Mouse (Mus musculus): ENCODE results near the gene Tmem108. TPM values are rescaled to one million over a fixed set of nuclear protein-coding genes. Genes with fewer than 3 reads are reported as not detected.

Gene Tmem108
- polyA plus RNA-seq, 1 experiment from 2014 or later = 13.2 TPM

DNA sequence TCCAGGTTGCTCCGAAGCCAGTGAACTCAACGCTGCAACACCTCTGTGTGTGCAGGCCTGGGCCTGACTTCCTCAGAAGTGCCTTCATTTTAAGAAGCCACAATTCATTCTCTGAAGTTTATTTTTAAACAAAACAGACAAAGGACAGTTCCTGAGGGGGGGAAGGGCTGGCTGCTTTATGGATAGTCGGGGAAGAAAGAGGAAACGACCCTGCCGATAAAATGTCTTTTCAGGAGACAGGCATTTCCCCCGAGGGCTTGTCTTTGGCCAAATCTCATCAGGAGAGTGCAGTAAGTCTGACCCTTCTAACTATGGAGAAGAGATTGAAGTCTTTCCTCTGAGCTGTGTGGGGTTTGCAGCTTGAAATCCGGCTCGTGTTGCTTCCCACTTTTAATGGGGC, 276.0 kb downstream of the Tmem108 start:
- no peak for ATAC-seq (ENCODE audit: low FRiP score)
- Histone ChIP-seq H3K4me2 (replicated peaks; ENCODE audit: low read depth, low read length) (no peak overlapping the region), H3K4me3 (ENCODE audit: low read depth, low read length) (no peak overlapping the region), H3K4me1 (replicated peaks; ENCODE audit: control insufficient read depth, insufficient read depth, low read length) (0 out of 2 replicates have a peak, but pooled peaks cover 3% of the 10 kb centered on the region), H3K27me3 (ENCODE audit: control insufficient read depth, insufficient read depth, low read length) (no peaks in the 10 kb centered on the region), H3K27ac (ENCODE audit: low read depth, low read length) (no peak overlapping the region), H3K36me3 (ENCODE audit: control insufficient read depth, insufficient read depth, low read length) (no peaks in the 10 kb centered on the region), H3K9ac (ENCODE audit: low read depth, low read length) (no peak overlapping the region), H3K9me3 (ENCODE audit: control insufficient read depth, low read length) (no peaks in the 10 kb centered on the region)
- DNase-seq (ENCODE audit: low spot score) = no peak
- 48% methylated on average over 8 of the region's 8 CpGs for WGBS

DNA sequence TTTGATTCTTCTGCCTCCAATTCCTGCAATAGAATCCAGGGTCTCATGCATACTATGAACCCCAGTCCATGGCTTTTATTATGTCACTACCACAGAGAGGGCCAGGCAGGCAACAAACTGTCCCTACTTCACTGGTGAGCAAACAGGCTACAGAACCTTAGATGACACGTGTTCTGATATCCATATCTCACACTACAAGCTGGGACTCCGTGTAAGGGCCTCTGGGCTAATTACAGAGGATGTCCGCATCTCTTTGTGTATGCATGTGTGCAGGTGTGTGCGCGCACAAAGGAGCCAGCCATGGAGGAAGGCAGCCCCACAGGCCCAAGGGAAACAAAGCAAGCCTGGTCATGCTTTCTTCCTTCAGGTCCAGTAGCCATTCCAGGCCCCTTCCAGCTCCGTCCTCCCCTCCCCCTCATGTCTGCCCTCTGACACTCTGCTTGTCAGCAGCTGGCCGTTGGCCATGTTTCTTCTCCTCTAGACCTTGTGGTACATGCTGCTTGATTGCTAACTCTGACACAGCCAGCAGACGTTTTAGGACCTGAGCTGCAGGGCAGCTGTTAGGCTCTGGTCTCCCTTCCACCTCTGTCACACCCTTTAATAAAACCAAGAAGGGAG, 280.9 kb downstream of the Tmem108 start:
- Histone ChIP-seq H3K36me3 (ENCODE audit: control insufficient read depth, insufficient read depth, low read length) (no peaks in the 10 kb centered on the region), H3K9ac (ENCODE audit: low read depth, low read length) (no peak overlapping the region), H3K4me1 (replicated peaks; ENCODE audit: control insufficient read depth, insufficient read depth, low read length) (0 out of 2 replicates have a peak, but pooled peaks cover 5% of the 10 kb centered on the region), H3K27ac (ENCODE audit: low read depth, low read length) (peak overlapping the region; percentile 51), H3K9me3 (ENCODE audit: control insufficient read depth, low read length) (no peaks in the 10 kb centered on the region), H3K4me3 (ENCODE audit: low read depth, low read length) (no peak overlapping the region), H3K4me2 (replicated peaks; ENCODE audit: low read depth, low read length) (no peak overlapping the region), H3K27me3 (ENCODE audit: control insufficient read depth, insufficient read depth, low read length) (no peaks in the 10 kb centered on the region)
- peak; percentile 49 for DNase-seq (ENCODE audit: low spot score)
- ATAC-seq (ENCODE audit: low FRiP score) = 0 out of 2 replicates have a peak, but pooled peaks have one; percentile 30
- WGBS = 41% methylated on average over 8 of the region's 8 CpGs

DNA sequence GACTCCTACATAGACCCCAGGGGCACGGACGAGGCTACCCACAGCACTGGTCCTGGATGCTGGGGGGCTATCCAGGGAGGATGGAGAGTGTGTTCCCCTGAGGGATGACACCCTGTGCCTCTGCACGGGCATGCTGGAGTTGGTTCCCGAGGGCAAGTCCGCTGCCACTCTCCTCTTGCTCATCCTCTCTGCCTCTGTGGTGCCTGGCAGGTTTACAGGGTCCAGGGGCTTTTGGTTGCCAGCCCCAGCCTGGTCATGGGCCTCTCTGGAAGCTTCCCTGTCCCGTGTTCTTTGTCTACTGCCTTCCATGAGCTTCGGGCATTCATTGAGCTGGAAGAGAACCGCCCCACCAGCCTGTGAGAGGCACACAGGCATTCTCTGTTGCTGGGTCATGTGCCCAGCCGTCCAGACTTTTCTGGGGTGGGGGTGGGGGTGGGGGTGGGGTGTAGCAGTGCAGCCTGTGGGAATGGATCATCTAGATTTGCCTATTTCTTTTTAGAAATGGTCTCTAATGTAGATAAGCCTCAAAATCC, 281.5 kb downstream of the Tmem108 start, which contains the start of gene Bfsp2:
Bfsp2 (minus strand) TSS at position 377 of the 533 bp plus-strand sequence.
- Histone ChIP-seq H3K27me3 (ENCODE audit: control insufficient read depth, insufficient read depth, low read length) (no peaks in the 10 kb centered on the region), H3K36me3 (ENCODE audit: control insufficient read depth, insufficient read depth, low read length) (no peaks in the 10 kb centered on the region), H3K4me2 (replicated peaks; ENCODE audit: low read depth, low read length) (no peak within 1 kb of the TSS), H3K4me3 (ENCODE audit: low read depth, low read length) (no peak within 1 kb of the TSS), H3K4me1 (replicated peaks; ENCODE audit: control insufficient read depth, insufficient read depth, low read length) (0 out of 2 replicates have a peak, but pooled peaks cover 5% of the 10 kb centered on the region), H3K9me3 (ENCODE audit: control insufficient read depth, low read length) (no peaks in the 10 kb centered on the region), H3K9ac (ENCODE audit: low read depth, low read length) (peak within 1 kb of the TSS; percentile 23; the same call in 1 of the 2 replicates), H3K27ac (ENCODE audit: low read depth, low read length) (peak within 1 kb of the TSS; percentile 51)
- DNase-seq (ENCODE audit: low spot score) (no peak), ATAC-seq (ENCODE audit: low FRiP score) (no peak)
- WGBS = 73% methylated on average over 9 of the region's 9 CpGs

DNA sequence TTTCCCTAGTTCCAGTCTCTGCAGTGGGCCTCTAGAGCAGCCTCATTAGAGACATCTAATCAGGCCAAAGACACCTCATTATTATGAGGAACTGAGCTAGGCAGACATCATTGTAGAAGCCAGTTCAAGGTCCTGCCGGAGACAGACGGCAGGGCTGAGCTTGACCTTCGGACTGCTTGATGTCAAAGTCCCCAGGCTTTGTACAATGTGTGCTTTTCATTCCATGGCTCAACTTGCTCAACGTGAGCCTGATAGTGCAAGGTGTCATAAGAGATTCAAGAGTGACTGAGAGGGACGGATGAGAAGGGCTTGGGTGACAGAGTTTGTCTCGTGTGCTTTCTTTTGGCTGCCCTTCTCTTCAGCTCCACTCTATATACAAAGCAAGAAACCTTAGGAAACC, 286.2 kb downstream of the Tmem108 start:
- H3K4me1 ChIP-seq (replicated peaks; ENCODE audit: control insufficient read depth, insufficient read depth, low read length) = 0 out of 2 replicates have a peak, but pooled peaks cover 2% of the 10 kb centered on the region
- no peak for ATAC-seq (ENCODE audit: low FRiP score)
- no peak overlapping the region for H3K27ac ChIP-seq (ENCODE audit: low read depth, low read length)
- WGBS = 73% methylated on average over 6 of the region's 6 CpGs
- no peak for DNase-seq (ENCODE audit: low spot score)
- H3K9ac ChIP-seq (ENCODE audit: low read depth, low read length) = no peak overlapping the region
- H3K27me3 ChIP-seq (ENCODE audit: control insufficient read depth, insufficient read depth, low read length) = no peaks in the 10 kb centered on the region
- H3K9me3 ChIP-seq (ENCODE audit: control insufficient read depth, low read length) = no peaks in the 10 kb centered on the region
- no peak overlapping the region for H3K4me3 ChIP-seq (ENCODE audit: low read depth, low read length)
- no peaks in the 10 kb centered on the region for H3K36me3 ChIP-seq (ENCODE audit: control insufficient read depth, insufficient read depth, low read length)
- H3K4me2 ChIP-seq (replicated peaks; ENCODE audit: low read depth, low read length) = no peak overlapping the region

DNA sequence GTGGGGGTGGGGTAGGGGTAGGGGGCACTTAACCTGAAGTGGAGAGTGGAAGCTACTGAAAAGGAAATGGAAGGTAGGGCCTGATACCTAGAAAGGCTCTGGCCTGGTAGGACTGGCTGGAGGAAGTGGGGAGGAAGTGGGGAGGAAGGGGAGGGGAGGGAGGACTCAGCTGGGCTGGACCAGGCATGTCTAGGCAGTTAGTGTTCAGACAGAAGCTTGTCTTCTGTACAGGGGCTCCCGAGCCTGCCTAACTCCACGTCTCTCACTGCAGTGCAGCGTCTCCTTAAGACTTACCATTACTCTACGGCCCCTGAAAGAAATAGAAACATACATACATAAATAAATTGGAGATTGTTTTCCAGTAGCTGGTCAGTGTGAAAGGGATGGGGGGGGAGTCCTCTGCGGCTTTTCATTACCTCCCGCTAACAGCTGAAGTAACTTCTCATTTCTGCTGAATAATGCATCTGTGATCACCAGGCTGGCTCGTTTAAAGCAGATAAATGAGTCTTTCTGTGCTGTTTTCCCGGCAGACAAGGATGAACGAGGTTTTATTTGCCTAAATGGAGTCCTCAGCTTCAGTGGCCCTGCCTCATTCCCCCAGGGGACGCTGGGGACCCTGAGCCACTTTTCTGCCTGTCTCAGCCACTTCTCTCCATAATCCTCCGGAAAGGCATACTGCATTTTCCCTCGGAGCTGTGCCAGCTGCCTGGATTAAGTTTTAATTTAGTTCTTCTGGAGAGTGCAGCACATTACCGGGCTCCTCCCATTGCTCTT, 287.5 kb downstream of the Tmem108 start:
- Histone ChIP-seq H3K4me2 (replicated peaks; ENCODE audit: low read depth, low read length) (no peak overlapping the region), H3K27ac (ENCODE audit: low read depth, low read length) (peak overlapping the region; percentile 51), H3K4me3 (ENCODE audit: low read depth, low read length) (no peak overlapping the region), H3K36me3 (ENCODE audit: control insufficient read depth, insufficient read depth, low read length) (no peaks in the 10 kb centered on the region), H3K4me1 (replicated peaks; ENCODE audit: control insufficient read depth, insufficient read depth, low read length) (peaks cover 7% of the 10 kb centered on the region; the same call in 1 of the 2 replicates), H3K9me3 (ENCODE audit: control insufficient read depth, low read length) (no peaks in the 10 kb centered on the region), H3K9ac (ENCODE audit: low read depth, low read length) (0 out of 2 replicates have a peak overlapping the region, but pooled peaks have one; percentile 24), H3K27me3 (ENCODE audit: control insufficient read depth, insufficient read depth, low read length) (no peaks in the 10 kb centered on the region)
- ATAC-seq (ENCODE audit: low FRiP score) (peak; percentile 55; the same call in 1 of the 2 replicates), DNase-seq (ENCODE audit: low spot score) (no peak)
- WGBS = 31% methylated on average over 13 of the region's 13 CpGs

DNA sequence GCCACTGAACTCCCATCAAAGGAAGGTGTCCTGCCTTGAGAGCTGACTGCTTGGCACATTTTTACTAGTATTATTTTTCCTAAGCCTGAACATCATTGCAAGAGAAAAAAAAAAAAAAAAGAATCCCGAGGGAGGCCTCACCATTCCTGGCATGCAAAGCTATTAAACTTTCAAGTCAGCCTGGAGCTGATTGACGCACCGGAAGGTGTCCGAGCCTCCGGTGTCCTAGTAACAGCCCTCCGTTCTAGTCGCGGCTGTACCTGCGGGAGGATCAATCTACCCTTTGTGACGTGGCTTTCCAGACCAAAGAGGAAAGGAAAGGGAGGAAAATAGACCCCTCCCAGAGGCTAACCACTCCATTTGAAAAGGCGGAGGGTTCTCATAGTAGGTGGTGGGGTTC, 289.9 kb downstream of the Tmem108 start:
- Histone ChIP-seq H3K9me3 (ENCODE audit: control insufficient read depth, low read length) (no peaks in the 10 kb centered on the region), H3K36me3 (ENCODE audit: control insufficient read depth, insufficient read depth, low read length) (no peaks in the 10 kb centered on the region), H3K27me3 (ENCODE audit: control insufficient read depth, insufficient read depth, low read length) (no peaks in the 10 kb centered on the region), H3K27ac (ENCODE audit: low read depth, low read length) (no peak overlapping the region; the same call in 1 of the 2 replicates), H3K4me3 (ENCODE audit: low read depth, low read length) (no peak overlapping the region), H3K4me1 (replicated peaks; ENCODE audit: control insufficient read depth, insufficient read depth, low read length) (peaks cover 7% of the 10 kb centered on the region; the same call in 1 of the 2 replicates), H3K9ac (ENCODE audit: low read depth, low read length) (no peak overlapping the region), H3K4me2 (replicated peaks; ENCODE audit: low read depth, low read length) (no peak overlapping the region)
- WGBS = 29% methylated on average over 11 of the region's 11 CpGs
- no peak for ATAC-seq (ENCODE audit: low FRiP score)
- DNase-seq (ENCODE audit: low spot score) = peak; percentile 16

DNA sequence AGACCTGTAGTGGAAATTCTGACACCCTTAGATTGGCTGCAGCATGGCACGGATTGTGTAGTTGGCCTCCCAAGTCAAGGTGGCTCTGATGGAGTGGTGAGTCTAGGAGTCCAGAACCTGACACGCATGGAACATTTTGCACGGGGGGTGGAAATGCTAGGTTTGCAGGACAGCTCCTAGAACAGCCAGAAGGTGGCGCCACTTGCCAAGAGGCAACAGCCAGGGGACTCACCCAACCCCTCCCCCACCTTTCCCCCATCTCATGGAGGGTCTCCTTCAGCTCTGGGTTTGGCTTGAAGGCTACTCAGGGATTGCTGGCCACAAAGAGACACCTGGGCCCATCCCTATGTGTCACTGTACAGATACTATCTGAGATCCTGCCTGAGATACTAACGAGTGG, 292.1 kb downstream of the Tmem108 start:
- Histone ChIP-seq H3K9ac (ENCODE audit: low read depth, low read length) (no peak overlapping the region), H3K4me3 (ENCODE audit: low read depth, low read length) (no peak overlapping the region), H3K4me1 (replicated peaks; ENCODE audit: control insufficient read depth, insufficient read depth, low read length) (peaks cover 7% of the 10 kb centered on the region; the same call in 1 of the 2 replicates), H3K27ac (ENCODE audit: low read depth, low read length) (no peak overlapping the region), H3K9me3 (ENCODE audit: control insufficient read depth, low read length) (no peaks in the 10 kb centered on the region), H3K36me3 (ENCODE audit: control insufficient read depth, insufficient read depth, low read length) (no peaks in the 10 kb centered on the region), H3K4me2 (replicated peaks; ENCODE audit: low read depth, low read length) (no peak overlapping the region), H3K27me3 (ENCODE audit: control insufficient read depth, insufficient read depth, low read length) (no peaks in the 10 kb centered on the region)
- WGBS = 68% methylated on average over 5 of the region's 5 CpGs
- no peak for ATAC-seq (ENCODE audit: low FRiP score)
- no peak for DNase-seq (ENCODE audit: low spot score)

DNA sequence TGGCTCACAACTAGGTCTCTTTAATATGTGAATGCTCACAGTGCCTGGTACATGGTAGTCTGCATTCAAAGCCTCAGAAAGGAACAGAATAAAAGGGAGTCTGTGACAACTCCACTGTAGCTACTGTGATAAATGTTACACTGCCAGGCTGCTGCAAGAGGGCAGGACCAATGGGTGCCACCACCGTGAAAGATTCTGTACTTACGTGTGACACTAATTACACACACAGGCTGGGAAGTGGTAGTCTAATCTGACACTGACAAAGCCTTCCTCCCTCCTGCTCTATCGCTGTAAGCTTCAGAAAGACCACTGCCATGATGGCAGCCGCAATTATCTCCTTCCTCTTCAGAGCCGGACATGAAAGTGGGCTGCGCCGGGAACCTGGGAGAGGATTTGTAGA, 292.7 kb downstream of the Tmem108 start:
- no peak overlapping the region for H3K9ac ChIP-seq (ENCODE audit: low read depth, low read length)
- 87% methylated on average over 7 of the region's 7 CpGs for WGBS
- H3K4me1 ChIP-seq (replicated peaks; ENCODE audit: control insufficient read depth, insufficient read depth, low read length) = peaks cover 6% of the 10 kb centered on the region; the same call in 1 of the 2 replicates
- ATAC-seq (ENCODE audit: low FRiP score) (no peak), DNase-seq (ENCODE audit: low spot score) (no peak)
- no peak overlapping the region for H3K27ac ChIP-seq (ENCODE audit: low read depth, low read length)
- H3K36me3 ChIP-seq (ENCODE audit: control insufficient read depth, insufficient read depth, low read length) = no peaks in the 10 kb centered on the region
- no peak overlapping the region for H3K4me3 ChIP-seq (ENCODE audit: low read depth, low read length)
- H3K9me3 ChIP-seq (ENCODE audit: control insufficient read depth, low read length) = no peaks in the 10 kb centered on the region
- H3K4me2 ChIP-seq (replicated peaks; ENCODE audit: low read depth, low read length) = no peak overlapping the region
- no peaks in the 10 kb centered on the region for H3K27me3 ChIP-seq (ENCODE audit: control insufficient read depth, insufficient read depth, low read length)

All from hindbrain, embryonic 11.5 days (tissue).